Mouse (Mus musculus): ENCODE results near the gene Wdcp. TPM values are rescaled to one million over a fixed set of nuclear protein-coding genes. Genes with fewer than 3 reads are reported as not detected.

The Wdcp gene
- polyA plus RNA-seq, 1 experiment from 2014 or later, result 21.5 TPM

DNA sequence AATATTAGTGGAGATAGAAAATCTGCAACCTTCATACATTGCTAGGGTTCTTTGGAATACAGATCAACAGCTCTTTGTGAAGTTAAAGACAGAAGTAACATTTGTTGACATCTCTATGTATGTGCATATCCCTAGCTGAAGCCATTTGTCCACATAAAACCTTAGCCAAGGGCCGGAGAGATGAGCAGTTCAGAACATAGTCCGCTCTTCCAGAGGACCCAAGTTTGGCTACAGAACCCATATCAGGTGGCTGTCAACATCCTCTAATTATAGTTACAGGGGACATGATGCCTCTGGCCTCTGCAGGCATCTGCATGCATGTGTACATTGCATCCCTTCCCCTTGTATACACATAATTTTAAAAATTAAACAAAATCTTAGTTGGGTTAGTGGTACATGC lies 46.1 kb downstream of the Wdcp start:
- Histone ChIP-seq H3K9ac (no peak overlapping the region), H3K27ac (no peak overlapping the region), H3K9me3 (no peaks in the 10 kb centered on the region), H3K4me2 (no peak overlapping the region), H3K36me3 (0 out of 2 replicates have a peak, but pooled peaks cover 9% of the 10 kb centered on the region), H3K27me3 (no peaks in the 10 kb centered on the region), H3K4me3 (no peak overlapping the region), H3K4me1 (no peaks in the 10 kb centered on the region)
- 92% methylated on average over 2 of the region's 2 CpGs for WGBS
- ATAC-seq (ENCODE audit: insufficient number of reproducible peaks, insufficient read depth, low FRiP score, low TSS enrichment, low read depth), result no peak

DNA sequence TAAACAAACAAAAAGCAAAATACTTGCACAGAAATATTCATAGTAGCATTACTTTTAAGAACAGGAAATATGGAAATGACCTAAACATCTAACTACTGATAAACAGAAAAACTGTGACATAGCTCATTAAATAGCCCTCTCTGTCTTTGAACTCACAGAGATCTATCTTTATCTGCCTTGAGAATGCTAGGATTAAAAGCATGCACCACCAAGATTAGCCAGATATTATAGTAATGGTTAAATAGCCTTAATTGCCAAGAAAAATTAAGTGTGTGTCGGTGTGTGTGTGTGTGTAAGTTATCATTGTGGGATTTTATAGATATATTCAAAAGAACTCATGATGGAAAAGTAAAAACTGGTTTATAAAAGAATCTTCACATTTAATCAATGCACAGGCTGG lies 46.8 kb downstream of the Wdcp start:
- Histone ChIP-seq H3K27ac (no peak overlapping the region), H3K4me2 (no peak overlapping the region), H3K36me3 (0 out of 2 replicates have a peak, but pooled peaks cover 9% of the 10 kb centered on the region), H3K27me3 (no peaks in the 10 kb centered on the region), H3K4me1 (no peaks in the 10 kb centered on the region), H3K4me3 (no peak overlapping the region), H3K9me3 (no peaks in the 10 kb centered on the region), H3K9ac (no peak overlapping the region)
- ATAC-seq (ENCODE audit: insufficient number of reproducible peaks, insufficient read depth, low FRiP score, low TSS enrichment, low read depth), result no peak
- WGBS, result 84% methylated on average over 1 of the region's 1 CpGs

GRCm38 (mm10) chr12:4898024-4898423 lies 54.9 kb downstream of the Wdcp start:
- no peaks in the 10 kb centered on the region for H3K9me3 ChIP-seq
- H3K4me1 ChIP-seq, result no peaks in the 10 kb centered on the region
- H3K9ac ChIP-seq, result no peak overlapping the region
- 87% methylated on average over 5 of the region's 5 CpGs for WGBS
- H3K36me3 ChIP-seq, result peaks cover 14% of the 10 kb centered on the region
- H3K4me3 ChIP-seq, result no peak overlapping the region
- H3K27ac ChIP-seq, result no peak overlapping the region
- no peak overlapping the region for H3K4me2 ChIP-seq
- no peak for ATAC-seq (ENCODE audit: insufficient number of reproducible peaks, insufficient read depth, low FRiP score, low TSS enrichment, low read depth)
- no peaks in the 10 kb centered on the region for H3K27me3 ChIP-seq

DNA sequence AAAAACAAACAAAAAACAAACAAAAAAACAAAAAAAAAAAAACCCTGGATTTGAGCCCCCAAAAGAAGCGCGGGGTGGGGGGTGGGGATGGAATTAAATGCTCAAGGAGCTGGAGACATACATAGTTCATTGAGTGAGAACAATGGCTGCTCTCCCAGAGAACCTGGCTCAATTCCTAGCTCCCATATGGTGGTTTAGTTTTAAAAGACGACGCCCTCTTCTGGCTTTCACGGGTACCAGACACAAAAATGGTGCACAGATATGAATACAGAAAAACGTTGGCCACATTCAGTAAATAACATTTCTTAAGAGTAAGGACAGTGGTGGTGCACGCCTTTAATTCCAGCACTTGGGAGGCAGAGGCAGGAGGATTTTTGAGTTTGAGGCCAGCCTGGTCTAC lies 62.8 kb downstream of the Wdcp start:
- WGBS, result 83% methylated on average over 7 of the region's 7 CpGs
- Histone ChIP-seq H3K36me3 (peaks cover 7% of the 10 kb centered on the region; the same call in 1 of the 2 replicates), H3K27me3 (no peaks in the 10 kb centered on the region), H3K9ac (no peak overlapping the region), H3K27ac (no peak overlapping the region), H3K4me1 (no peaks in the 10 kb centered on the region), H3K4me3 (no peak overlapping the region), H3K9me3 (no peaks in the 10 kb centered on the region), H3K4me2 (no peak overlapping the region)
- ATAC-seq (ENCODE audit: insufficient number of reproducible peaks, insufficient read depth, low FRiP score, low TSS enrichment, low read depth), result no peak

DNA sequence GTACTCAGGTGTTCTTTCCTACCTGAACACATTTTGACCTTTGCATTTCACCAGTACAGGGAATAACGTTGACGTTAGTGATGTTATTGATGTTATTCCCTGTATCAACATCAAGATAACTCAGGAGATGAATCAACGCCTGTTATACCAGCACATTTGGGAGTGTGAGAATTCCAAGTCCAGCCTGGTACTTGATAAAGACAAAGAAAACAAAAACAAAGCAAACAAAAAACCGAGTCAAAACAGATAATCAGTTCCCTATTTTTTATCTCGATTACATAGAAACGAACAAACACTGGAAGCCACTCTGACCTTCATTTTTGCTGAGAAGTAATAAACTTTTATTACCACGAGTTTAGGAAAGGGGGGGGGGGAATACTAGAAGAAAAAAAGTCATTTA lies 63.4 kb downstream of the Wdcp start:
- peak overlapping the region; percentile 78 for H3K4me2 ChIP-seq
- H3K4me3 ChIP-seq, result peak overlapping the region; percentile 77
- peak overlapping the region; percentile 87 for H3K9ac ChIP-seq
- no peaks in the 10 kb centered on the region for H3K9me3 ChIP-seq
- no peaks in the 10 kb centered on the region for H3K4me1 ChIP-seq
- no peaks in the 10 kb centered on the region for H3K27me3 ChIP-seq
- peaks cover 4% of the 10 kb centered on the region; the same call in 1 of the 2 replicates for H3K36me3 ChIP-seq
- no peak for ATAC-seq (ENCODE audit: insufficient number of reproducible peaks, insufficient read depth, low FRiP score, low TSS enrichment, low read depth)
- no peak overlapping the region; the same call in 1 of the 2 replicates for H3K27ac ChIP-seq
- 58% methylated on average over 7 of the region's 7 CpGs for WGBS

DNA sequence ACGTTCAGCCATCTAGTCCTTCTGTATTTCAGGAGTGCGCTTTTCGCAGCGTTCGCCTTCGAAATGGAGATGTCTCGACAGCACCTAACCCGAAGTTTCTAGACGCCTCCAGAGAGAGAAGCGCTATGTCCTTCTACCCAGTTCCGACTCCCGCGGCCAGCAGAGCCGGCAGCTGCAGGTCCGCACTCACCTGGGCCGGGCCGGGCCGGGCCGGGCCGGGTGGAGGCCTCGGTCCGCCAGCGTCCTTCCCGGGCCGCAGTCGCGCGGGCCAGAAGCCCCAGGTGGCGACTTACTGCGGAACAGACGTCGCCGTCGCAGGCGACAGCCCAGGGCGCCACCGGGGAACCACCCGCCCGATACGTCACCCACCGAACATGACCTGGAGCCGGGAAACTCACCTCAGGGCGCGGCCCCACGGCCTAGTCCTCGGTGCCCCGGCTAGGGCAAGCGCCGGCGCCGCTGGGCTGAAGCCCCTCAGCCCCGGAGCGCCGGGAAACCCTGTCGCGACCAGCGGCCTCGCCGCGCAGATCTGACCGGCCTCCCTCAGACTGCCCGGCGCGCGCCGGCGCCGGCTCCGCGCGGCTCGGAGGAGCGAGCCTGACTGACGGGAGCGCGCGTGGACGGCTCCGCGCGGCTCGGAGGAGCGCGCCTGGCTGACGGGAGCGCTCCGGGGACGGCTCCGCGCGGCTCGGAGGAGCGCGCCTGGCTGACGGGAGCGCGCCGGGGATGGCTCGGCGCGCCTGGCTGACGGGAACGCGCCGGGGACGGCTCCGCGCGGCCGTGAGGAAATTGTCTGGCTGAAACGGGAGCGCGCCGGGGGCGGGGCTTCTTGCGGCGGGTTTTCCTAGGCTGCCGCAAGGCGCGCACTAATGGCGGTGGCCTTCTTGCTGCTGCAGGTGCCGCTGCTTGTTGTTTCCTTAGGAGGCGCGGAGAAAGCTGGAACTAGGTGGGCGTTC lies 64.1 kb downstream of the Wdcp start, which contains the start of gene Ubxn2a:
Gene Ubxn2a (minus strand): TSS at position 755 of the 956 bp plus-strand sequence.
- Histone ChIP-seq H3K9ac (peak within 1 kb of the TSS; percentile 87), H3K27ac (peak within 1 kb of the TSS; percentile 68), H3K9me3 (no peaks in the 10 kb centered on the region), H3K36me3 (no peaks in the 10 kb centered on the region), H3K4me3 (peak within 1 kb of the TSS; percentile 77), H3K27me3 (no peaks in the 10 kb centered on the region), H3K4me1 (no peaks in the 10 kb centered on the region), H3K4me2 (peak within 1 kb of the TSS; percentile 78)
- WGBS, result 1% methylated on average over 123 of the region's 125 CpGs
- peak; percentile 89 for ATAC-seq (ENCODE audit: insufficient number of reproducible peaks, insufficient read depth, low FRiP score, low TSS enrichment, low read depth)

- Histone ChIP-seq H3K4me3 (no peak overlapping the region), H3K4me1 (no peaks in the 10 kb centered on the region), H3K27me3 (no peaks in the 10 kb centered on the region), H3K4me2 (no peak overlapping the region), H3K9me3 (no peaks in the 10 kb centered on the region), H3K36me3 (no peaks in the 10 kb centered on the region), H3K9ac (no peak overlapping the region), H3K27ac (no peak overlapping the region)
- WGBS, result 88% methylated on average over 7 of the region's 7 CpGs
- ATAC-seq (ENCODE audit: insufficient number of reproducible peaks, insufficient read depth, low FRiP score, low TSS enrichment, low read depth), result no peak
Observed at GRCm38 (mm10) chr12:4908391-4908790, 65.3 kb downstream of the Wdcp start.

Other genes with a start within 250 kb of the Wdcp start
- gene Fam228a, start 104.9 kb upstream of the Wdcp start, polyA plus RNA-seq (2015; fragmentation: Nextera tagmentation; extraction: Ambion mirVana), result 0.70 and 0.98 TPM in 2 replicates
- 5.3 and 6.1 TPM in 2 replicates for gene Pfn4, start 74.3 kb upstream of the Wdcp start, polyA plus RNA-seq (2015; fragmentation: Nextera tagmentation; extraction: Ambion mirVana)
- gene Fam228b, start 74.0 kb upstream of the Wdcp start, polyA plus RNA-seq (2015; fragmentation: Nextera tagmentation; extraction: Ambion mirVana), result 4.4 and 6.0 TPM in 2 replicates
- gene Sf3b6, start 25.8 kb upstream of the Wdcp start, polyA plus RNA-seq (2015; fragmentation: Nextera tagmentation; extraction: Ambion mirVana), result 263 and 290 TPM in 2 replicates
- 12.6 and 14.0 TPM in 2 replicates for gene Fkbp1b, start 1.7 kb upstream of the Wdcp start, polyA plus RNA-seq (2015; fragmentation: Nextera tagmentation; extraction: Ambion mirVana)
- gene Mfsd2b, start 31.1 kb downstream of the Wdcp start, polyA plus RNA-seq (2015; fragmentation: Nextera tagmentation; extraction: Ambion mirVana), result 1.8 and 2.7 TPM in 2 replicates
- 22.0 and 28.6 TPM in 2 replicates for gene Ubxn2a, start 64.4 kb downstream of the Wdcp start, polyA plus RNA-seq (2015; fragmentation: Nextera tagmentation; extraction: Ambion mirVana)
- 14.9 and 16.6 TPM in 2 replicates for gene Atad2b, start 74.0 kb downstream of the Wdcp start, polyA plus RNA-seq (2015; fragmentation: Nextera tagmentation; extraction: Ambion mirVana)